Mouse (Mus musculus): Measurements from ENCODE around the gene Tmie. TPM values are rescaled to one million over a fixed set of nuclear protein-coding genes. Genes with fewer than 3 reads are reported as not detected.

The Tmie gene
- not detected for polyA plus RNA-seq (2012; fragmentation: generic; extraction: Trizol)
- long read RNA-seq, experiment 1: 0 reads
- long read RNA-seq, experiment 2: 0 reads

DNA sequence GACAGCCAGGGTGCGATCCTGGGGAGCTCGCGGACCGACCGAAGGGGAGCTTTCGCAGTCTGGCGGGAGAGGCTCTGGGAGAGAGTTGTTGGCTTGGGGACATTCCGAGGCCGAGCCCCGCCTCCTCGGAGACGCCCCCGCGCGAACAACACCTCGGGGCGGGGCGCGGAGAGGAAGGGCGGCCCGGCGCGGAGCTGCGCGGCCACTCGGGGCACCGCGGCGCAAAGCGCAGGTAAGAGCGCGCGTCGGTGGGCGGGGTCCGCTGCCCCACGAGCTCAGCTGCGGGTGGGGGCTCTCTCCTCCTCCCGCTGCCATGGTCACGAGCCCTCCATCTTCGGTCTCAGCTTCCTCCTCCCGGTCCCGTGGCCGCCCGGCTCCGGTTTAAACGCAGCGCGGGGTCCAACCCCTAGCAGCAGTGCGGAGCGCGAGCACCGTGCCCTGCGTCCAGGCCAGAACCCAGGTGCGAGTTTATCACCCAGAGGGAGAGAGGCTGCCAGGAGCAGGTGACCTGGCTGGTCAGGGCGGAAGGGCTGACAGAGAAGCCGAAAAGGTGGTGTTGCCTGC, at the start of gene Tmie:
TSS of gene Tmie (minus strand) at position 116 of the 564 bp plus-strand sequence.
- Histone ChIP-seq H3K79me2 (ENCODE audit: control insufficient read depth, insufficient read depth) (no peaks in the 10 kb centered on the region), H3ac (ENCODE audit: control insufficient read depth, insufficient read length, low read depth) (no peak within 1 kb of the TSS), H3K4me3 (ENCODE audit: insufficient read depth, poor library complexity, severe bottlenecking) (peak within 1 kb of the TSS; percentile 25), H3K79me3 (ENCODE audit: low read depth) (no peaks in the 10 kb centered on the region), H3K27me3 (ENCODE audit: control insufficient read depth, insufficient read depth, insufficient read length) (no peaks in the 10 kb centered on the region), H3K36me3 (ENCODE audit: control insufficient read depth, insufficient read depth) (no peaks in the 10 kb centered on the region)
- TF ChIP-seq CTCF (IDR thresholded peaks at IDR 0.05; ENCODE audit: control insufficient read depth, insufficient read depth, insufficient read length): no peak
- TF ChIP-seq FOSL1 (IDR thresholded peaks at IDR 0.05; ENCODE audit: insufficient read depth, low read length, poor library complexity, severe bottlenecking): no peak
- no peak for TF ChIP-seq MAX (IDR thresholded peaks at IDR 0.05)
- no peak for TF ChIP-seq CEBPB (IDR thresholded peaks at IDR 0.05; ENCODE audit: low read depth)
- TF ChIP-seq MYOD1 (IDR thresholded peaks at IDR 0.05; ENCODE audit: control insufficient read depth, insufficient read length, low read depth): no peak
- TF ChIP-seq MYOG (IDR thresholded peaks at IDR 0.05; ENCODE audit: control insufficient read depth, extremely low read depth, insufficient read length): no peak
- no peak for TF ChIP-seq USF1 (IDR thresholded peaks at IDR 0.05; ENCODE audit: low read depth)

DNA sequence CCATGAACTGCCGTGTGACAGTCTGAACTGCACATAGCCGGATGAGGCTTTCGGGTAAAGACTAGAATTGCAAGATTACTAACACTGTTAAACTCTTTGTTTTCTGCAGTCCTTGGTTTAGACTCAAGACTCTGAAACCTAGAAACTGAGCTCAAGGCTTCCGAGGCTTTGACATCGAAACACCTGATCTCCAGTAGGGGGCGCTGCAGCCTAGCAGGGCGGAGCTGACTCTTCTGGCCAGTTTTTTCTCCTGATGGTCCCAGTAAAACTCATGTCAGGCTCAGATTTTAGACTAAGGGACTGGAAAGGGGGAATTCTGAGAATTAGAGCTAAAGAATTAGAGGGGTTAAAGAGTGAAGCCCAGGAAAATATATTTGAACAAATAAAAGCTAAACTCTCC, 42.8 kb upstream of the Tmie start:
- Histone ChIP-seq H3K4me3 (ENCODE audit: insufficient read depth, poor library complexity, severe bottlenecking) (no peak overlapping the region), H3K27me3 (ENCODE audit: control insufficient read depth, insufficient read depth, insufficient read length) (peaks cover 33% of the 10 kb centered on the region), H3K79me2 (ENCODE audit: control insufficient read depth, insufficient read depth) (no peaks in the 10 kb centered on the region), H3ac (ENCODE audit: control insufficient read depth, insufficient read length, low read depth) (no peak overlapping the region), H3K79me3 (ENCODE audit: low read depth) (no peaks in the 10 kb centered on the region), H3K36me3 (ENCODE audit: control insufficient read depth, insufficient read depth) (no peaks in the 10 kb centered on the region)
- no peak for TF ChIP-seq MYOG (IDR thresholded peaks at IDR 0.05; ENCODE audit: control insufficient read depth, extremely low read depth, insufficient read length)
- no peak for TF ChIP-seq CTCF (IDR thresholded peaks at IDR 0.05; ENCODE audit: control insufficient read depth, insufficient read depth, insufficient read length)
- TF ChIP-seq MYOD1 (IDR thresholded peaks at IDR 0.05; ENCODE audit: control insufficient read depth, insufficient read length, low read depth): no peak
- no peak for TF ChIP-seq FOSL1 (IDR thresholded peaks at IDR 0.05; ENCODE audit: insufficient read depth, low read length, poor library complexity, severe bottlenecking)
- TF ChIP-seq USF1 (IDR thresholded peaks at IDR 0.05; ENCODE audit: low read depth): no peak
- no peak for TF ChIP-seq MAX (IDR thresholded peaks at IDR 0.05)

DNA sequence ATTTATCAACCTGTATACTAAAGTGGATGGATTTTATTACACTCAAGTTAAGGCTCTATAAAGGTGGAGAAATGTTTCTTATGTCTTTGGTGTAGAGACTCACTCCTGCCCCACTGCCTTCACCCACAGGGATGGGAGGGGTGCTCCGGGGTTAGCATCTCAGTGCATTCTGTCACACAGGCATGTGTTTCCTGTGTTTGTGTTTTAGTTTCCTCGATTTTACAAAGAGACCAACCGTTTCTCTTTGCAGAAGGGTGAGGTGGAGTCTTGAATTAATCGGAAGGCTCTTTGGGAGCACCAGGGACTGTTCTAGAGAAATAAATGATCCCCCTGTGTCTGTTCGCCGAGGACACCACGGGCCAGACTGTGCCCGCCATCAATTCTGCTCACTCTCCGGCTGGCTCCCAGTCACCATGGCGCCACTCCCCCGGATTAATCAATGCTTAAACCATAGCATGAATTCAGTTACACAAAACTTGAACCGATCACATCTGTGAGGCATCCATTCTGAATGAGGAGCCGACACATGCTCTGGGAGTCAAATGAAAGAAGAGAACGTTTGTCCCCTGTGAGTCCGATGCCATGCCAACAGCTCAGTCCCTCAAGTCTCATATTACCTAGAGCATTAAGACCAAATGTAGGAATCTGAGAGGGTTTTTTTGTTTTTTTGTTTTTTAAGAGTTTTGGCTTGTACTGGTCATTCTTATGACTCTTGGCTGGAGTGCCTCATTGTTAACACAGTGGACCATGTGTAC, 40.9 kb upstream of the Tmie start:
- H3K36me3 ChIP-seq (ENCODE audit: control insufficient read depth, insufficient read depth): no peaks in the 10 kb centered on the region
- H3K4me3 ChIP-seq (ENCODE audit: insufficient read depth, poor library complexity, severe bottlenecking): no peak overlapping the region
- H3ac ChIP-seq (ENCODE audit: control insufficient read depth, insufficient read length, low read depth): no peak overlapping the region
- peaks cover 35% of the 10 kb centered on the region for H3K27me3 ChIP-seq (ENCODE audit: control insufficient read depth, insufficient read depth, insufficient read length)
- no peaks in the 10 kb centered on the region for H3K79me2 ChIP-seq (ENCODE audit: control insufficient read depth, insufficient read depth)
- H3K79me3 ChIP-seq (ENCODE audit: low read depth): no peaks in the 10 kb centered on the region
- no peak for TF ChIP-seq CTCF (IDR thresholded peaks at IDR 0.05; ENCODE audit: control insufficient read depth, insufficient read depth, insufficient read length)
- TF ChIP-seq MYOG (IDR thresholded peaks at IDR 0.05; ENCODE audit: control insufficient read depth, extremely low read depth, insufficient read length): no peak
- TF ChIP-seq MAX (IDR thresholded peaks at IDR 0.05): no peak
- TF ChIP-seq FOSL1 (IDR thresholded peaks at IDR 0.05; ENCODE audit: insufficient read depth, low read length, poor library complexity, severe bottlenecking): no peak
- no peak for TF ChIP-seq USF1 (IDR thresholded peaks at IDR 0.05; ENCODE audit: low read depth)
- TF ChIP-seq MYOD1 (IDR thresholded peaks at IDR 0.05; ENCODE audit: control insufficient read depth, insufficient read length, low read depth): no peak
- TF ChIP-seq CEBPB (IDR thresholded peaks at IDR 0.05; ENCODE audit: low read depth): no peak

GRCm38 (mm10) chr9:110916786-110917185, 36.9 kb upstream of the Tmie start, which contains the start of gene Fam240a:
Gene Fam240a, minus strand, starts transcription at chr9:110916861.
- no peaks in the 10 kb centered on the region for H3K79me3 ChIP-seq (ENCODE audit: low read depth)
- H3ac ChIP-seq (ENCODE audit: control insufficient read depth, insufficient read length, low read depth): no peak within 1 kb of the TSS
- H3K36me3 ChIP-seq (ENCODE audit: control insufficient read depth, insufficient read depth): no peaks in the 10 kb centered on the region
- no peaks in the 10 kb centered on the region for H3K79me2 ChIP-seq (ENCODE audit: control insufficient read depth, insufficient read depth)
- TF ChIP-seq CTCF (IDR thresholded peaks at IDR 0.05; ENCODE audit: control insufficient read depth, insufficient read depth, insufficient read length): no peak
- H3K27me3 ChIP-seq (ENCODE audit: control insufficient read depth, insufficient read depth, insufficient read length): peaks cover 42% of the 10 kb centered on the region
- H3K4me3 ChIP-seq (ENCODE audit: insufficient read depth, poor library complexity, severe bottlenecking): no peak within 1 kb of the TSS

DNA sequence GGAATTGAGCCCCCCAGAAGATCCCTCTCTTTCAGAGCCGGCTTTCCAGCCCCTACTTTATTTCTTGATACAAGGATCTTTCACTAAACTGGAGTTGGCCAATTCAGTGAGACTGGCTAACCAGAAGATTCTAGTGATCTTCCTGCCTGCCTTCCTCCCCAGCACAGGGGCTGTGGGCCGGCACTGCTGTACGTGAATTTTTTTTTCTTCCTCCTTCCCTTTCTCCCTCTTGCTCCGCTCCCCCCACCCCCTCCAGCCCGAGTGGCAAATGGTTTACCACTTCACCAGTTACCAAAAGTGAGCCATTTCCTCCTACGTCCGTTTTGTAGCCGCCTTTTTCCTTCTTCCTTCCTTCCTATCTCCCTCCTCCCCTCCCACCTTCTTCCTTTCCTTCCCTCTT, 35.6 kb upstream of the Tmie start:
- TF ChIP-seq MYOG (IDR thresholded peaks at IDR 0.05; ENCODE audit: control insufficient read depth, extremely low read depth, insufficient read length) (no peak), USF1 (IDR thresholded peaks at IDR 0.05; ENCODE audit: low read depth) (no peak), FOSL1 (IDR thresholded peaks at IDR 0.05; ENCODE audit: insufficient read depth, low read length, poor library complexity, severe bottlenecking) (no peak), CEBPB (IDR thresholded peaks at IDR 0.05; ENCODE audit: low read depth) (no peak), CTCF (IDR thresholded peaks at IDR 0.05; ENCODE audit: control insufficient read depth, insufficient read depth, insufficient read length) (no peak)
- Histone ChIP-seq H3K4me3 (ENCODE audit: insufficient read depth, poor library complexity, severe bottlenecking) (no peak overlapping the region), H3K27me3 (ENCODE audit: control insufficient read depth, insufficient read depth, insufficient read length) (peaks cover 39% of the 10 kb centered on the region), H3K79me3 (ENCODE audit: low read depth) (no peaks in the 10 kb centered on the region), H3ac (ENCODE audit: control insufficient read depth, insufficient read length, low read depth) (no peak overlapping the region), H3K36me3 (ENCODE audit: control insufficient read depth, insufficient read depth) (no peaks in the 10 kb centered on the region), H3K79me2 (ENCODE audit: control insufficient read depth, insufficient read depth) (no peaks in the 10 kb centered on the region)
